9 mouse cellular contexts compared by ENCODE assay signal in genomic region chr17:31377961-31378360, GRCm38 (mm10). TPM values are rescaled to one million over a fixed set of nuclear protein-coding genes. Genes with fewer than 3 reads are reported as not detected.
DNase-seq lines count a peak whose midpoint lies in the region; ATAC-seq and TF ChIP-seq lines count a peak whose summit lies in the region.
"Had no signal": no experiment of that assay in that cellular context is flagged by ENCODE, and none has a peak within 500 bp of the region (broad histone marks: within the 10 kb centered on the region; RNA-seq: fewer than 3 reads in every experiment).

No protein-coding gene starts in this region.

- intact Hi-C loops in heart, postnatal 14 days (cut with DNase I): loop anchor here (1.0 to 5.0 kb wide), 3 partner anchors 69 to 284 kb away; no protein-coding TSS in a partner anchor

- peak; percentile 55 for DNase-seq in ES-E14 (ENCODE audit: low read depth, low spot score)
- DNase-seq in c-Kit-positive CD71-negative TER-119-negative erythroid progenitor cells, embryonic 14.5 days (ENCODE audit: low read depth): peak; percentile 31
- DNase-seq in forebrain, embryonic 11.5 days (ENCODE audit: low spot score): peak; percentile 81
- peak; percentile 70 to 83 for DNase-seq in heart, postnatal 14 days
- peak; percentile 81 for DNase-seq in layer of hippocampus, adult 11-12 months (ENCODE audit: low spot score)
- DNase-seq in lung, postnatal 0 days (ENCODE audit: low spot score): peak; percentile 80
- peak; percentile 93 for DNase-seq in retina, embryonic 14.5 days (ENCODE audit: low spot score)
- DNase-seq in urinary bladder, postnatal 4 days (ENCODE audit: low spot score in 2 of 2): peak; percentile 38 to 73
- DNase-seq: liver, embryonic 13.5 days had no signal

- H3K4me2 ChIP-seq in forebrain, embryonic 11.5 days (ENCODE audit: low read depth, low read length, severe bottlenecking): peak overlapping the region; percentile 25; the same call in 1 of the 2 replicates
- 0 out of 2 replicates have a peak overlapping the region, but pooled peaks have one; percentile 9 for H3K4me2 ChIP-seq in lung, postnatal 0 days (replicated peaks; ENCODE audit: low read depth, low read length)
- H3K4me2 ChIP-seq: liver, embryonic 13.5 days had no signal

- in situ Hi-C loops in ES-E14 (cut with MboI; ENCODE audit: low sequenced_read_pairs in 2 of 2, unreplicated experiment in 2 of 2): no loop called here

- TF ChIP-seq EP300 in lung, postnatal 0 days (IDR thresholded peaks at IDR 0.05): no peak

- H3K36me3 ChIP-seq in ES-E14 (ENCODE audit: control insufficient read depth, insufficient read depth, low read length, poor library complexity, severe bottlenecking): no peaks in the 10 kb centered on the region
- no peaks in the 10 kb centered on the region for H3K36me3 ChIP-seq in forebrain, embryonic 11.5 days (ENCODE audit: control insufficient read depth, insufficient read depth, low read length)
- no peaks in the 10 kb centered on the region for H3K36me3 ChIP-seq in lung, postnatal 0 days (ENCODE audit: insufficient read depth, low read length)
- H3K36me3 ChIP-seq: liver, embryonic 13.5 days had no signal

- H3K9ac ChIP-seq in ES-E14 (ENCODE audit: insufficient read depth, low read depth, low read length, poor library complexity, severe bottlenecking): no peak overlapping the region
- H3K9ac ChIP-seq in forebrain, embryonic 11.5 days (ENCODE audit: low read length): 0 out of 2 replicates have a peak overlapping the region, but pooled peaks have one; percentile 12
- H3K9ac ChIP-seq in lung, postnatal 0 days (replicated peaks; ENCODE audit: low read depth): no peak overlapping the region
- H3K9ac ChIP-seq: liver, embryonic 13.5 days had no signal

- no peaks in the 10 kb centered on the region for H3K9me3 ChIP-seq in ES-E14 (ENCODE audit: control insufficient read depth, insufficient read depth, low read depth, low read length)
- no peaks in the 10 kb centered on the region for H3K9me3 ChIP-seq in forebrain, embryonic 11.5 days (ENCODE audit: control insufficient read depth, low read length)
- H3K9me3 ChIP-seq in lung, postnatal 0 days (ENCODE audit: low read length): no peaks in the 10 kb centered on the region
- H3K9me3 ChIP-seq: liver, embryonic 13.5 days had no signal

- 11% methylated on average over 7 of the region's 7 CpGs for WGBS in forebrain, embryonic 11.5 days
- WGBS in lung, postnatal 0 days: 6% methylated on average over 7 of the region's 7 CpGs

- no peak overlapping the region for H3K4me3 ChIP-seq in ES-E14 (ENCODE audit: insufficient read depth in 1 of 2, low read depth in 1 of 2, low read length in 2 of 2, poor library complexity in 1 of 2, severe bottlenecking in 1 of 2)
- H3K4me3 ChIP-seq in forebrain, embryonic 11.5 days (ENCODE audit: low read depth, low read length): no peak overlapping the region
- H3K4me3 ChIP-seq in lung, postnatal 0 days (ENCODE audit: low read depth, low read length): no peak overlapping the region
- H3K4me3 ChIP-seq: liver, embryonic 13.5 days had no signal

- peak; percentile 93 for TF ChIP-seq CTCF in lung, postnatal 0 days (IDR thresholded peaks at IDR 0.05)

- H3K27ac ChIP-seq in ES-E14 (ENCODE audit: insufficient read depth, low read depth, low read length, poor library complexity, severe bottlenecking): no peak overlapping the region
- no peak overlapping the region for H3K27ac ChIP-seq in forebrain, embryonic 11.5 days (ENCODE audit: low read depth, low read length)
- no peak overlapping the region for H3K27ac ChIP-seq in lung, postnatal 0 days (ENCODE audit: low read length)
- H3K27ac ChIP-seq: liver, embryonic 13.5 days had no signal

- H3K4me1 ChIP-seq in ES-E14 (ENCODE audit: control insufficient read depth in 2 of 2, insufficient read depth in 2 of 2, low read length in 2 of 2, poor library complexity in 1 of 2): 0 out of 4 replicates have a peak, but pooled peaks cover 0 to 1% of the 10 kb centered on the region in 2 experiments
- H3K4me1 ChIP-seq in forebrain, embryonic 11.5 days (replicated peaks; ENCODE audit: control insufficient read depth, insufficient read depth, low read length): no peaks in the 10 kb centered on the region
- H3K4me1 ChIP-seq in lung, postnatal 0 days (ENCODE audit: insufficient read depth, low read depth, low read length): no peaks in the 10 kb centered on the region

- no peaks in the 10 kb centered on the region for H3K27me3 ChIP-seq in forebrain, embryonic 11.5 days (ENCODE audit: control insufficient read depth, insufficient read depth, low read length)
- H3K27me3 ChIP-seq in lung, postnatal 0 days (replicated peaks; ENCODE audit: insufficient read depth, low read length): no peaks in the 10 kb centered on the region
- H3K27me3 ChIP-seq: liver, embryonic 13.5 days had no signal

- ATAC-seq in forebrain, embryonic 11.5 days (replicated peaks; ENCODE audit: low FRiP score): no peak; the same call in 1 of the 2 replicates
- peak; percentile 57 for ATAC-seq in lung, postnatal 0 days

TF ChIP-seq in ES-E14, 5 proteins besides CTCF, POLR2A, EP300 and RAD21:
- TF ChIP-seq ZC3H11A (IDR thresholded peaks at IDR 0.05; ENCODE audit: borderline replicate concordance, low read depth, low read length) (peak; percentile 86), CHD2 (IDR thresholded peaks at IDR 0.05; ENCODE audit: low read depth, low read length) (no peak)

RNA-seq across cellular contexts. Expression of gene Pde9a, which starts 8.0 kb away (rescaled TPM):
- total RNA-seq in ES-E14 (2012; rRNA removed): 3.9 and 6.9 TPM in 2 replicates
- polyA plus RNA-seq in forebrain, embryonic 11.5 days (2014; fragmentation: Nextera tagmentation; extraction: Ambion mirVana): 30.4 and 33.7 TPM in 2 replicates
- 10 to 100 TPM in 1 of 2 experiments, 1 to 10 TPM in 1; 7.2 to 11.9 TPM for total RNA-seq in heart, postnatal 14 days (2021)
- 44.1 and 44.2 TPM in 2 replicates for polyA plus RNA-seq in lung, postnatal 0 days (2015; fragmentation: Nextera tagmentation; extraction: Ambion mirVana)

Comparison
In these comparisons a context has a peak if more than half of its experiments do, and no peak if none do; other contexts are left out.
1. DNase-seq: peak in every context shown above with its lines; median percentile 93 in retina, embryonic 14.5 days; 81 in forebrain, embryonic 11.5 days; 81 in layer of hippocampus, adult 11-12 months; 80 in lung, postnatal 0 days; 76 in heart, postnatal 14 days; 56 in urinary bladder, postnatal 4 days; 55 in ES-E14; 31 in c-Kit-positive CD71-negative TER-119-negative erythroid progenitor cells, embryonic 14.5 days.